Mouse (Mus musculus) MEL (cell line): ENCODE measurements around the gene C1ql4. TPM values are rescaled to one million over a fixed set of nuclear protein-coding genes. Genes with fewer than 3 reads are reported as not detected.

Experiments
- DNase-seq: peaks from one replicate; pipeline ENCODE4 v3.0.0; 2011; ENCODE audit warnings: low read depth, low spot score
- H3K27ac ChIP-seq: 2 replicates; pipeline ENCODE4 v1.5.1; 2012; ENCODE audit warnings: low read depth, mild to moderate bottlenecking, control low read depth, low read length, moderate library complexity; ENCODE audit not compliant: control insufficient read depth
- H3K27me3 ChIP-seq, 2 experiments: fragments of 150-350 bp in 1 of 2; sonication (generic) in 1 of 2; 2 replicates each; pipeline ENCODE4 v1.6.1; 2012; ENCODE audit warnings: low read length in 2 of 2, mild to moderate bottlenecking in 2 of 2, improper control_type of control experiment in 1 of 2, moderate library complexity in 1 of 2; ENCODE audit not compliant: insufficient read depth in 2 of 2, control insufficient read depth in 1 of 2
- H3K36me3 ChIP-seq, 2 experiments: 2 replicates each; pipeline ENCODE4 v1.6.1; 2012 to 2014; ENCODE audit warnings: low read length in 2 of 2, improper control_type of control experiment in 1 of 2, inconsistent platforms in 1 of 2, mild to moderate bottlenecking in 1 of 2; ENCODE audit not compliant: insufficient read depth in 2 of 2, control insufficient read depth in 1 of 2
- H3K4me1 ChIP-seq, 2 experiments: fragments of 150-350 bp in 1 of 2; sonication (generic) in 1 of 2; 2 replicates each; pipeline ENCODE4 v1.6.1; 2012; ENCODE audit warnings: low read length in 2 of 2, improper control_type of control experiment in 1 of 2, mild to moderate bottlenecking in 1 of 2; ENCODE audit not compliant: insufficient read depth in 2 of 2, control insufficient read depth in 1 of 2
- H3K4me3 ChIP-seq, 2 experiments: fragments of 150-350 bp in 1 of 2; sonication (generic) in 1 of 2; 2 replicates each; pipeline ENCODE4 v1.5.1; 2012; ENCODE audit warnings: low read depth in 2 of 2, low read length in 2 of 2, mild to moderate bottlenecking in 2 of 2, moderate library complexity in 2 of 2, control low read depth in 1 of 2, improper control_type of control experiment in 1 of 2; ENCODE audit not compliant: control insufficient read depth in 1 of 2, insufficient read depth in 1 of 2
- H3K79me2 ChIP-seq: 2 replicates; pipeline ENCODE4 v1.6.1; 2012; ENCODE audit warnings: mild to moderate bottlenecking, low read length, moderate library complexity; ENCODE audit not compliant: control insufficient read depth, poor library complexity, insufficient read depth
- H3K9ac ChIP-seq: 2 replicates; pipeline ENCODE4 v1.6.1; 2012; ENCODE audit warnings: low read depth, mild to moderate bottlenecking, control low read depth, low read length, moderate library complexity; ENCODE audit not compliant: control insufficient read depth, poor library complexity, severe bottlenecking
- H3K9me3 ChIP-seq: fragments of 150-350 bp; sonication (generic); replicated peaks from 2 replicates; pipeline ENCODE4 v1.6.1; 2012; ENCODE audit warnings: mild to moderate bottlenecking, low read length, improper control_type of control experiment, moderate library complexity; ENCODE audit not compliant: insufficient read depth
- BHLHE40 ChIP-seq: IDR thresholded peaks from 2 replicates; pipeline ENCODE4 v1.6.1; 2012; ENCODE audit warnings: low read depth, mild to moderate bottlenecking, inconsistent platforms, low read length, improper control_type of control experiment, borderline replicate concordance
- CTCF ChIP-seq, 3 experiments: IDR thresholded peaks in 2 of 3; conservative IDR thresholded peaks in 1 of 3; 2 replicates each; pipeline ENCODE4 v1.5.1; 2011 to 2012; ENCODE audit warnings: low read length in 3 of 3, low read depth in 2 of 3, mild to moderate bottlenecking in 2 of 3, improper control_type of control experiment in 1 of 3, inconsistent platforms in 1 of 3, mixed read lengths in 1 of 3, moderate library complexity in 1 of 3; ENCODE audit not compliant: control insufficient read depth in 1 of 3, insufficient read depth in 1 of 3, poor library complexity in 1 of 3, severe bottlenecking in 1 of 3
- ETS1 ChIP-seq: IDR thresholded peaks from 2 replicates; pipeline ENCODE4 v1.6.1; 2012; ENCODE audit warnings: low read depth, mild to moderate bottlenecking, inconsistent platforms, low read length, improper control_type of control experiment, moderate library complexity
- GABPA ChIP-seq: IDR thresholded peaks from 2 replicates; pipeline ENCODE4 v1.6.1; 2012; ENCODE audit warnings: low read depth, mild to moderate bottlenecking, inconsistent platforms, low read length, improper control_type of control experiment, moderate library complexity
- KAT2A ChIP-seq: conservative IDR thresholded peaks from 2 replicates; pipeline ENCODE4 v1.6.1; 2012; ENCODE audit warnings: low read depth, low read length, improper control_type of control experiment, inconsistent platforms
- MAZ ChIP-seq: IDR thresholded peaks from 2 replicates; pipeline ENCODE4 v1.6.1; 2012; ENCODE audit warnings: low read depth, mild to moderate bottlenecking, inconsistent platforms, low read length, improper control_type of control experiment
- MXI1 ChIP-seq: IDR thresholded peaks from 2 replicates; pipeline ENCODE4 v1.6.1; 2011; ENCODE audit warnings: mild to moderate bottlenecking, low read depth, low read length, improper control_type of control experiment
- MYB ChIP-seq: IDR thresholded peaks from 2 replicates; pipeline ENCODE4 v1.6.1; 2011; ENCODE audit warnings: mild to moderate bottlenecking, low read depth, low read length, improper control_type of control experiment
- MYC ChIP-seq: IDR thresholded peaks from 2 replicates; pipeline ENCODE4 v1.6.1; 2011; ENCODE audit warnings: low read depth, mild to moderate bottlenecking, low read length, improper control_type of control experiment, moderate library complexity
- NELFE ChIP-seq: IDR thresholded peaks from 2 replicates; pipeline ENCODE4 v1.6.1; 2011; ENCODE audit warnings: low read depth, low read length, improper control_type of control experiment
- POLR2A ChIP-seq, 2 experiments: IDR thresholded peaks; 2 replicates each; pipeline ENCODE4 v1.6.1; 2011 to 2012; ENCODE audit warnings: low read length in 2 of 2, mild to moderate bottlenecking in 2 of 2, control low read depth in 1 of 2, improper control_type of control experiment in 1 of 2, low read depth in 1 of 2, moderate library complexity in 1 of 2; ENCODE audit not compliant: control insufficient read depth in 1 of 2, insufficient read depth in 1 of 2, poor library complexity in 1 of 2
- POLR2AphosphoS5 ChIP-seq: IDR thresholded peaks from 2 replicates; pipeline ENCODE4 v1.6.1; 2012; ENCODE audit warnings: low read depth, borderline replicate concordance, mild to moderate bottlenecking, inconsistent platforms, low read length, moderate library complexity, mixed read lengths
- RCOR1 ChIP-seq: IDR thresholded peaks from 2 replicates; pipeline ENCODE4 v1.6.1; 2012; ENCODE audit warnings: low read depth, mild to moderate bottlenecking, inconsistent platforms, low read length, improper control_type of control experiment
- TAL1 ChIP-seq: IDR thresholded peaks from 2 replicates; pipeline ENCODE4 v1.6.1; 2012; ENCODE audit warnings: mild to moderate bottlenecking, inconsistent platforms, low read length, moderate library complexity, mixed read lengths
- TCF12 ChIP-seq: IDR thresholded peaks from 2 replicates; pipeline ENCODE4 v1.6.1; 2014; ENCODE audit warnings: low read depth, mild to moderate bottlenecking, inconsistent platforms, low read length, improper control_type of control experiment, moderate library complexity
- UBTF ChIP-seq: IDR thresholded peaks from 2 replicates; pipeline ENCODE4 v1.6.1; 2012; ENCODE audit warnings: low read depth, mild to moderate bottlenecking, inconsistent platforms, low read length, improper control_type of control experiment, moderate library complexity, borderline replicate concordance; ENCODE audit not compliant: insufficient read depth
- ZKSCAN1 ChIP-seq: IDR thresholded peaks from 2 replicates; pipeline ENCODE4 v1.6.1; 2012; ENCODE audit warnings: low read depth, mild to moderate bottlenecking, inconsistent platforms, low read length, improper control_type of control experiment, moderate library complexity
- ZMIZ1 ChIP-seq: IDR thresholded peaks from 2 replicates; pipeline ENCODE4 v1.6.1; 2012; ENCODE audit warnings: low read depth, mild to moderate bottlenecking, inconsistent platforms, low read length, improper control_type of control experiment, moderate library complexity
- ZNF384 ChIP-seq: IDR thresholded peaks from 2 replicates; pipeline ENCODE4 v1.6.1; 2012; ENCODE audit warnings: low read depth, mild to moderate bottlenecking, inconsistent platforms, low read length, improper control_type of control experiment
- polyA plus RNA-seq, 2 experiments: library from polyadenylated mRNA; stranded (reverse) in 1 of 2; unstranded in 1 of 2; fragments of >175 nt in 1 of 2; fragments of >200 nt in 1 of 2; gene quantifications; 2 replicates each; pipeline versions ENCODE4 v1.2.1 to v1.2.4; 2012; ENCODE audit warnings: low replicate concordance in 2 of 2, low read depth in 1 of 2; ENCODE audit not compliant: insufficient read length in 2 of 2, insufficient read depth in 1 of 2, missing spikeins in 1 of 2
- total RNA-seq: library from RNA; depleted of rRNA; stranded (reverse); fragments of 300-350 nt; gene quantifications from 2 replicates; pipeline ENCODE4 v1.2.3, GENCODE M21; 2012

C1ql4 gene
- total and polyA plus RNA-seq, 3 experiments = 0.08 to 0.15 TPM; not detected in 1

- H3K4me1 ChIP-seq = peaks cover 5 to 21% of the 10 kb centered on the region in 2 experiments; a peak in 3 of 4 replicates
- H3K36me3 ChIP-seq = peaks cover 19 to 20% of the 10 kb centered on the region in 2 experiments
These were observed 49.6 kb downstream of the C1ql4 start for GRCm38 (mm10) chr15:99038025-99038424.

GRCm38 (mm10) chr15:99036249-99036905 lies 51.2 kb downstream of the C1ql4 start:
- H3K27me3 ChIP-seq = no peaks in the 10 kb centered on the region
- H3K36me3 ChIP-seq = peaks cover 20 to 28% of the 10 kb centered on the region in 2 experiments
- peaks cover 19% of the 10 kb centered on the region for H3K79me2 ChIP-seq
- no peaks in the 10 kb centered on the region for H3K9me3 ChIP-seq
- no peak for DNase-seq
- TF ChIP-seq ZNF384 = no peak
- TF ChIP-seq GABPA = no peak
- no peak for TF ChIP-seq ZKSCAN1
- TF ChIP-seq MYC = no peak
- TF ChIP-seq ETS1 = no peak
- no peak for TF ChIP-seq UBTF
- TF ChIP-seq CTCF (IDR thresholded peaks at IDR 0.05 in 2 of 3, conservative IDR thresholded peaks at IDR 0.05 in 1 of 3; ENCODE audit: control insufficient read depth in 1 of 3, insufficient read depth in 1 of 3, low read depth in 2 of 3, low read length in 3 of 3, poor library complexity in 1 of 3, severe bottlenecking in 1 of 3) = no peak
- no peak for TF ChIP-seq POLR2AphosphoS5
- TF ChIP-seq MXI1 = no peak
- TF ChIP-seq BHLHE40 = no peak
- TF ChIP-seq KAT2A = no peak
- TF ChIP-seq POLR2A (IDR thresholded peaks at IDR 0.05; ENCODE audit: control insufficient read depth in 1 of 2, insufficient read depth in 1 of 2, low read depth in 1 of 2, low read length in 2 of 2, poor library complexity in 1 of 2) = no peak
- TF ChIP-seq MYB = no peak
- no peak for TF ChIP-seq NELFE
- no peak for TF ChIP-seq TCF12
- no peak for TF ChIP-seq ZMIZ1
- TF ChIP-seq TAL1 = no peak
- TF ChIP-seq RCOR1 = no peak
- no peak for TF ChIP-seq MAZ
- TF ChIP-seq, all 39 proteins: peak for 0
- Histone ChIP-seq H3K4me1 (peaks cover 7 to 33% of the 10 kb centered on the region in 2 experiments; a peak in 3 of 4 replicates), H3K4me3 (no peak overlapping the region), H3K9ac (no peak overlapping the region), H3K27ac (no peak overlapping the region)

More at GRCm38 (mm10) chr15:99038025-99038424, 49.6 kb downstream of the C1ql4 start:
- TF ChIP-seq POLR2AphosphoS5 = peak; percentile 75; the same call in 1 of the 2 replicates
- no peak for TF ChIP-seq ZMIZ1
- H3K27ac ChIP-seq = no peak overlapping the region
- no peaks in the 10 kb centered on the region for H3K27me3 ChIP-seq
- peak; percentile 41 for DNase-seq
- no peaks in the 10 kb centered on the region for H3K9me3 ChIP-seq
- H3K4me3 ChIP-seq = no peak overlapping the region
- peaks cover 3% of the 10 kb centered on the region; the same call in 1 of the 2 replicates for H3K79me2 ChIP-seq
- H3K9ac ChIP-seq = no peak overlapping the region
